Mouse (Mus musculus) stomach, postnatal 0 days (tissue): Measurements from ENCODE around the gene Vav2. TPM values are rescaled to one million over a fixed set of nuclear protein-coding genes. Genes with fewer than 3 reads are reported as not detected.

Experiments
- ATAC-seq: fragments of 200-750 bp; cut with Nextera tagmentation; 2 replicates; pipeline ENCODE4 v1.8.0; 2017; ENCODE audit not compliant: low FRiP score, low TSS enrichment
- DNase-seq: peaks from one replicate; pipeline ENCODE4 v3.0.0-alpha.2; 2016; ENCODE audit warnings: low spot score
- H3K27ac ChIP-seq: fragments of 300-500 bp; sonication (generic); replicated peaks from 2 replicates; pipeline ENCODE4 v1.5.1; 2014; ENCODE audit warnings: mild to moderate bottlenecking, control low read depth
- H3K27me3 ChIP-seq: fragments of 300-500 bp; sonication (generic); 2 replicates; pipeline ENCODE4 v1.6.1; 2014; ENCODE audit warnings: low read length; ENCODE audit not compliant: control insufficient read depth, insufficient read depth
- H3K36me3 ChIP-seq: fragments of 300-500 bp; sonication (generic); 2 replicates; pipeline ENCODE4 v1.6.1; 2014; ENCODE audit warnings: low read length, mixed read lengths; ENCODE audit not compliant: control insufficient read depth, insufficient read depth
- H3K4me1 ChIP-seq: fragments of 300-500 bp; sonication (generic); replicated peaks from 2 replicates; pipeline ENCODE4 v1.6.1; 2014; ENCODE audit warnings: antibody characterized with exemption; ENCODE audit not compliant: control insufficient read depth, insufficient read depth
- H3K4me2 ChIP-seq: fragments of 300-500 bp; sonication (generic); replicated peaks from 2 replicates; pipeline ENCODE4 v1.6.1; 2014; ENCODE audit warnings: low read depth, mild to moderate bottlenecking, control low read depth, moderate library complexity
- H3K4me3 ChIP-seq: fragments of 300-500 bp; sonication (generic); 2 replicates; pipeline ENCODE4 v1.5.1; 2014; ENCODE audit warnings: low read depth, low read length, control low read depth
- H3K9ac ChIP-seq: fragments of 300-500 bp; sonication (generic); 2 replicates; pipeline ENCODE4 v1.6.1; 2014; ENCODE audit warnings: mild to moderate bottlenecking, low read length, control low read depth, mixed read lengths
- H3K9me3 ChIP-seq: fragments of 300-500 bp; sonication (generic); 2 replicates; pipeline ENCODE4 v1.6.1; 2016; ENCODE audit warnings: low read length; ENCODE audit not compliant: control insufficient read depth
- CTCF ChIP-seq: IDR thresholded peaks from 2 replicates; pipeline ENCODE4 v1.5.1; 2016; ENCODE audit warnings: antibody characterized with exemption, low read depth, mild to moderate bottlenecking, moderate library complexity
- EP300 ChIP-seq: optimal IDR thresholded peaks from 2 replicates; pipeline ENCODE3; 2016; ENCODE audit warnings: antibody characterized with exemption
- WGBS: fragments of 180-500 bp; shearing (Covaris S2); extraction: QIAGEN DNeasy Blood & Tissue Kit; methylation state at CpG from one replicate; pipeline ENCODE4 v1.1.7; 2014; 5-methylcytosine and 5-hydroxymethylcytosine counted together
- polyA plus RNA-seq: library from polyadenylated mRNA; unstranded; fragments of >200 nt; fragmentation: Nextera tagmentation; extraction: Ambion mirVana; gene quantifications from 2 replicates; pipeline ENCODE4 v1.2.1, GENCODE M21; 2015

The Vav2 gene
- 2.7 and 2.9 TPM in 2 replicates for polyA plus RNA-seq

DNA sequence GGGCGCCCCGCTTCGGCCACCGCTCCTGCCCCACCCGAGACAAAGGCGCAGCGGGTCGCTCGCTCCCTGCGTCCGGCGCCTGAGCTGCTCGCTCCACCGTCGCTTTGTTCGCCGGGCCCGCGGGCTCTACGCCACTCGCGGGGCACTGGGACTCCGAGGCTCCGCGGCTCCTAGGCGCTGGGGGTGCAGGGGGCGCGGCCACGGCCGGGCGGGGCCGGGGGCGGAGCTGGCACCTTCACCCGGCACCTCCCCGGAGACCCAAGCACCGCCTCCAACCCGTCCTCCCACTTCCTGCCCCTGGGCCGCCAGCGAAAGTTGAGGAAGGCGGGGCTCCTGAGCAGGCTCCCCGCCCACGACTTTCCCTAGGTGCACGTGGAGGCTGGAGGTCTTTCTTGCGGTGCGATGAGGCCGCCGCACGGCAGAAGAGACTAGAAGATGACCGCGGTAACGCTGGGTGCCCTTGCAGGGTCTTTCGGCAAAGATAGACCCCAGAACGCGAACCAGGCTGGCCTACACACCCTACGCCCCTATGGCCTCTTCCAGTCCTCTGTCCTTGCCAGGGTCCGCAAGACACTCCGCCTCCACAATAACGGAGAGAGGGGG, at the start of gene Vav2:
TSS of gene Vav2 (minus strand) at position 179 of the 603 bp plus-strand sequence.
- H3K4me3 ChIP-seq = peak within 1 kb of the TSS; percentile 76
- H3K9ac ChIP-seq = peak within 1 kb of the TSS; percentile 74
- H3K9me3 ChIP-seq = no peaks in the 10 kb centered on the region
- H3K36me3 ChIP-seq = no peaks in the 10 kb centered on the region
- ATAC-seq (peak; percentile 96), DNase-seq (peak; percentile 97)
- H3K4me2 ChIP-seq = peak within 1 kb of the TSS; percentile 97
- under 1% methylated on average over 58 of the region's 58 CpGs for WGBS
- H3K27me3 ChIP-seq = no peaks in the 10 kb centered on the region
- TF ChIP-seq CTCF (peak; percentile 29; the same call in 1 of the 2 replicates), EP300 (no peak)
- peaks cover 3% of the 10 kb centered on the region; the same call in 1 of the 2 replicates for H3K4me1 ChIP-seq
- peak within 1 kb of the TSS; percentile 84 for H3K27ac ChIP-seq

DNA sequence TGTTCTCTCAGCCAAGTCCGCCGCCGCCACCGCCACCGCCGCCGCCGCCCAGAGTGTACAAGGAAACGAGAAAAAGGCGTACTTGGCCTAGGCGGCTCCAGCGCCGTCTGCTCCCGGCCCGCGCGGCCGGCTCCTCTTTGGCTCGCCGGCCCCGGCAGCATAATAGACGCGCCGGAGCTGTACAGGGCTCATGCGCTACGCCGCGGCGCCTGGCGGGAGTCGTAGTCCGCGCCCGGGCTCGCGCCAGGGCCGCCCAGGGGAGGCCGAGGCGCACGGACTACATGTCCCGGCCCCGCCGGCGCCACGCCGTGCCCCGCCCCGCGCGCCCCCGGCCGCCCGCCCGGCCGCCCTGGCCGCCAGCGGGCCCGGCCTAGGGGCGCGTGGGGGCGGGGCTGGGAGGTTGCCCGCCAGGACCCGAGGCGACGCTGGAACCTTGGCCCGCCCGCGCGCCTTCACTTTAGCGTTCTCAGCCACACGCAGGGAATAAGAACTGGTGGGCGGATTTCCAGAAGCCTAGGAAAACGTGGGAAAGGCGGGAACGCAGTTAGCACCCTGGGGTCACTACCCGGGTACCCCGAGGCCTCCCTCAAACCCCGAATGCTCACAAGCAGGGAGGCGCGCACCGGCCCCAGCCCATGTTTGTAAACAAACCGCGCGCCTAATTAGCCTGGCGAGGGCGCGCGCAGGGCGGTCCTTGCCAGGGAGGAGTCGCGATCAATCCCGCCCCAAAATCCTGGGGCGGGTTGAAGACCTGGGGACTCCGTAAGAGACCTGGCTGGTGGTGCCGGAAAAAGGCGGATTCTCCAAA, 48.9 kb upstream of the Vav2 start:
- WGBS = under 1% methylated on average over 74 of the region's 96 CpGs
- Histone ChIP-seq H3K9ac (peak overlapping the region; percentile 94), H3K4me1 (peaks cover 10% of the 10 kb centered on the region), H3K9me3 (no peaks in the 10 kb centered on the region), H3K4me2 (peak overlapping the region; percentile 81), H3K36me3 (no peaks in the 10 kb centered on the region), H3K27me3 (no peaks in the 10 kb centered on the region), H3K4me3 (peak overlapping the region; percentile 95), H3K27ac (peak overlapping the region; percentile 97)
- no peak for TF ChIP-seq EP300
- TF ChIP-seq CTCF = no peak
- DNase-seq (peak; percentile 94), ATAC-seq (peak; percentile 98)

DNA sequence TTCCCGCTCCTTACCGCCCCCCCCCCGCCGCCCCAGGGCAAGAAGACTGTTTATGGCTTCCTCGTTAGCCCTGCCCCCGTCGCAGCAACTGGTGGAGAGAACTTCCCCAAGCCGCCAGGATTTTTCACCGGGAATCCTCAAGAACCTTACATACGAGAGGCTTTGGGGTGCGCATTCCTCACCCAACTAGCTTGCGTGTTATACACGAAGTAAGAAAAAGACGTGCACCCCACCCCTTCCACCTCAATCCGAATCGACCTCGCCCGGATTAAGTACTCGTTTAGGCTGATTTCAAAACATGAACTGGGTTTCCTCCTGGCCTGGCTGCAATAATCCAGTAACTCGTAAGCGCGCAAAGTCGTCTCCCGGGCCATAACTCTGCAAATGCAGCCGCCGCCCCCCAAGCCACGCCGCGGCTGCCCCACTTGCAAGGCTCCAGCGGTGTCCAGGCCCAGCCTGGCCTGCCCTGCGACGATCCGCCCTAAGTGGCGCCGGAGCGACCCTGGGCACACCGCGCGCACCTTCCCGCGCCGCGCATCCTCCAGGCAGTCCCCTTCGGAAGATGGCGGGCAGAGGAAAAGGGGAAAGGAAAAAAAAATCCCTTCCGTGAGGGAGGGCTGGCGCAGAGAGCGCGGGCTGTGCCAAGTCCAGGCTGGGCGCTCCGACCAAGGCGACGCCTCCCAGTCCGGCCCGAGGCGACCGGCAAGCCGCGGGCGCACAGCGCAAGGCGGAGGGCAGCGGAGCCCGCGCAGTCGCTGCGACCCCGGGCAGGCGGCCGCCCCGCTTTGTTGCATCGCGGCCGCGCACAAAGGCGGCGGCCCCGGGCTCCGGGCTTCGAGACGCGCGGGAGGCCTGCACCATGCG, 48.0 kb upstream of the Vav2 start:
- Histone ChIP-seq H3K36me3 (no peaks in the 10 kb centered on the region), H3K9me3 (no peaks in the 10 kb centered on the region), H3K4me2 (peak overlapping the region; percentile 81), H3K9ac (peak overlapping the region; percentile 94), H3K27me3 (no peaks in the 10 kb centered on the region), H3K4me1 (peaks cover 12% of the 10 kb centered on the region), H3K4me3 (peak overlapping the region; percentile 95), H3K27ac (peak overlapping the region; percentile 97)
- TF ChIP-seq EP300 = no peak
- no peak for TF ChIP-seq CTCF
- under 1% methylated on average over 61 of the region's 84 CpGs for WGBS
- peak; percentile 27; the same call in 1 of the 2 replicates for ATAC-seq
- DNase-seq = peak; percentile 55

DNA sequence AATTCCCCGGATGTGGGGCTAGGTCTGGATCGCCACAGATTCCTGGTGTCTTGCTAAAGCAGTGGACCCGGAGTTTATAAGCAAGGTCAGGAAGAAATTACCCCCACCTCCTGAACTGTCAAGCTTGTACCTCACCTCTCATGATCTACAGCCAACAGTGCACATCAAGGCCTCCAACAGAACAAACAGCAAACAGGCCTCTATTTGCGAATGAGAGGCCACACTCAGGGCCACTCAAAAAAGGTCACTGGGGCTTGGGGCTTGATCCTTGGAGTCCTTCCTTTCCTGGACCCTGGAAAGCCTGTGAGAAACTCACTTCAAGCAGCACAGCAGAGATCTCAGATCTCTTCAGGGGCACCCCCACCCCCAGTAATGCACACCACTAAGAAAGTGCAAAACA, 47.1 kb upstream of the Vav2 start:
- H3K36me3 ChIP-seq = no peaks in the 10 kb centered on the region
- TF ChIP-seq CTCF (no peak), EP300 (no peak)
- no peaks in the 10 kb centered on the region for H3K27me3 ChIP-seq
- peaks cover 15% of the 10 kb centered on the region for H3K4me1 ChIP-seq
- H3K9me3 ChIP-seq = no peaks in the 10 kb centered on the region
- DNase-seq = no peak
- 13% methylated on average over 4 of the region's 4 CpGs for WGBS
- H3K27ac ChIP-seq = peak overlapping the region; percentile 97
- peak overlapping the region; percentile 81 for H3K4me2 ChIP-seq
- ATAC-seq = no peak
- H3K4me3 ChIP-seq = peak overlapping the region; percentile 95
- H3K9ac ChIP-seq = peak overlapping the region; percentile 94

DNA sequence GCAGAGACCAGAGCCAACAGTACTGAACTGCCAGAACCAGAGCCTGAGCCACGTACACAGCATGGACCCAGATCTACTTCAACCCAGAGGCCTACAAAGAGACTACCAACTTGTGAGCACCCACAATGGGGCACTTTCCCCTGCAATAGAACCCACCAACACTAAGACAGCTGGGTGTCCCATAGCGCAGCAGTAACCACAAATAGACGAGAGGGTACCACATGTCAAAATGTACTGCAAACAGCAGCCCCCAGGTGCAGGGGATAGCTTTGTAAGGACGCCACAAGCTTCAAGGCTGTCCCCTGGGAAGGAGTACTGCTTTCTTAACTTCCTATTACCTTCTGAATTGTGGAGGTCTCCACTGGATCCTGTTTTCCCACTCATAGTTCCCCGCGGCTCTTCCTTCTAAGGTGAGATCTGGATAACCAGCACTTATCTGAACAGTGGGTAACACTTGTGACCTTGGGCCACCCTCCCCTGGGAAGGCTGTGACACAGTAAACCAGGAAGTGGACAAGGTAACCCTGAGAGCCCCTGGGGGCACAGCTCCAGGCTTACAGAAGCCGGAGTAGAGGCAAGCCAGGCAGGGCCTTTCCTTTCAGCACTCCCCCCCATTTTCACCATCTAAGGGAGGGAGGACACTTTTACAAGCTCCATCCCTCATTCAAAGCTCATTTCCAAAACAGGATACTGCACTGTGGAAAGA, 46.4 kb upstream of the Vav2 start:
- Histone ChIP-seq H3K4me2 (peak overlapping the region; percentile 81), H3K36me3 (no peaks in the 10 kb centered on the region), H3K27me3 (no peaks in the 10 kb centered on the region), H3K9me3 (no peaks in the 10 kb centered on the region), H3K27ac (peak overlapping the region; percentile 49; the same call in 1 of the 2 replicates), H3K4me1 (peaks cover 15% of the 10 kb centered on the region), H3K4me3 (peak overlapping the region; percentile 95), H3K9ac (peak overlapping the region; percentile 94)
- 46% methylated on average over 7 of the region's 7 CpGs for WGBS
- TF ChIP-seq CTCF = no peak
- no peak for TF ChIP-seq EP300
- DNase-seq (peak; percentile 40), ATAC-seq (no peak)
